Mouse (Mus musculus) adrenal gland, postnatal 4 days (tissue): ENCODE results near the gene Rxfp2. TPM values are rescaled to one million over a fixed set of nuclear protein-coding genes. Genes with fewer than 3 reads are reported as not detected.

ENCODE experiments used
- DNase-seq, 2 experiments: peaks; one replicate each; pipeline ENCODE4 v3.0.0; 2021 to 2022; ENCODE audit warnings: low spot score in 2 of 2, mixed read lengths in 2 of 2
- total RNA-seq, 2 experiments: library from RNA; stranded (reverse); gene quantifications; 2 replicates each; pipeline ENCODE4 v1.2.3; 2021

Gene Rxfp2
- total RNA-seq, 2 experiments from 2014 or later: 0.11 to 0.31 TPM

- DNase-seq: no peak
These were observed 18.4 kb downstream of the Rxfp2 start for GRCm38 (mm10) chr5:150036918-150037317.

DNA sequence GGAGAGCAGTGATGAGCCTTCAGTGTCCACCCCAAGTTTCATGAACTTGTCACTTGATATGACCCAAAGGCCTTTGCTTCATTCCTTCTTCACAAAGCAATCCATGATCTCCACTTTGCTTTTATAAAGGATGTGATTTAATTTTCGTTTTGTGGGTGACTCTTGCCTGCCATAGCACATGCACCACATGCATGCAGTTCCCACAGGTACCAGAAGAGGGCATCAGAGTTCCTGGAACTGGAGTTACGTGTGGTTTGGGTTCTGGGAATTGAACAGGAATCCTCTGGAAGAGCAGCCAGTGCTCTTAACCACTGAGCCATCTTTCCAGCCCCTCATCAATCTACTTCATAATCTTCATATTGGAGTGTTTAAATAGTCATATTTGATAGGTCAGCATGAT is 26.1 kb downstream of the Rxfp2 start:
- no peak for DNase-seq

GRCm38 (mm10) chr5:150046438-150046837 is 28.0 kb downstream of the Rxfp2 start:
- no peak for DNase-seq

DNA sequence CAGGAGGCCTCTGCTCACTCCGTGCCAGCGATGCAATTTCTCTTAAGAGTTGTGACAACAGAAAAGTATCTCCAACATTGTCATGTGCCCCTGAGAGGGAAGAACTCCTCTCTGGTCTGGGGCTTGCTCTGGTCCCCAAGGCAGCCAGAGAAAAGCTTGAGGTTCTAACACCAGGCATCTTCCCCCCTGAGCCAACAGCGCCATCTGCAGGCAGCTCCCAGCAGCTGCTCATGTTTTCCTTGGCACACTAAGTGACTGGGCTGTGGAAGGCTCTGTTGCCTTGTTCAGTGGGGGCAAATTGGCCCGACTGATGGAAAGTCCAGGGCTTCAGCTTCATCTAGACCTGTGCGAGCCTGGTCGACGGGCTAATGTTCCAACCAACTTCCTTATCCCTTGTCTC is 31.5 kb downstream of the Rxfp2 start:
- DNase-seq: no peak

DNA sequence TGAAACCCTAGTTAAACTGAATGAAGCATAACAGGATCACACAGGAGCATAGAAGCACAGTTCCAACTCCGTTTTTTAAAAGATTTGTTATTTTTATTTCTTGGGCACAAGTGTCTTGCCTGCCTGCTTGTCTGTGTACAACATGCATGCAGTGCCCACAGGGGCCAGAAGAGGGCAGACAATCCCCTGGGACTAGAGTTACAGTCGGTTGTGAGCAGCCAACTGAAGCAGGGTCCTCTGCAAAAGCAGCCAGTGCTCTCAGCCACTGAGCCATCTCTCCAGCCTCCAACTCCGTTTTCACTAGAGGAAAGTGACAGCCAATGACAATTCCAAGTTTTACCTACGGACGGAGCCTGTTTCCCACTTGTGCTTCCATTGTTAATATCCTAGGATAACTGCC is 33.4 kb downstream of the Rxfp2 start:
- DNase-seq: no peak

GRCm38 (mm10) chr5:150053294-150053693 is 34.8 kb downstream of the Rxfp2 start:
- no peak for DNase-seq

- no peak for DNase-seq
These were observed 35.5 kb downstream of the Rxfp2 start for GRCm38 (mm10) chr5:150053956-150054355.

DNA sequence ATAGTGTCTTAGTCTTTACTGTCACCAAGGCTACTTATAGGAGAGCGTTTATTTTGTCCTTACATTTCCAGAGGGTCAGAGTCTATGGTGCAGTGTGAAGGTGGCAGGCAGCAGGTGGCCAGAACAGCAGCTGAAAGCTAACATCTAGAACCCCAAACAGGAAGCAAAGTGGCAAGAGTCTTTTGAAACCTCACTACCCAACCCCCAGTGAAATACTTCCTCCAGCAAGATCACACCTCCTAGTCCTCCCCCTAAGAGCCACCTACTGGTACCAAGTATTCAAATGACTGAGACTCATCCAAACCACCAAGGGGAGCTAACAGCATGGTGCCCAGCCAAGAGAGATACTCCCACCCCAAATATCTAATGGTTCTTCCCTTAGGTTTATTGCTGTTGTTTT is 36.8 kb downstream of the Rxfp2 start:
- DNase-seq: no peak

- no peak for DNase-seq
These were observed 37.6 kb downstream of the Rxfp2 start for GRCm38 (mm10) chr5:150056056-150056455.

DNA sequence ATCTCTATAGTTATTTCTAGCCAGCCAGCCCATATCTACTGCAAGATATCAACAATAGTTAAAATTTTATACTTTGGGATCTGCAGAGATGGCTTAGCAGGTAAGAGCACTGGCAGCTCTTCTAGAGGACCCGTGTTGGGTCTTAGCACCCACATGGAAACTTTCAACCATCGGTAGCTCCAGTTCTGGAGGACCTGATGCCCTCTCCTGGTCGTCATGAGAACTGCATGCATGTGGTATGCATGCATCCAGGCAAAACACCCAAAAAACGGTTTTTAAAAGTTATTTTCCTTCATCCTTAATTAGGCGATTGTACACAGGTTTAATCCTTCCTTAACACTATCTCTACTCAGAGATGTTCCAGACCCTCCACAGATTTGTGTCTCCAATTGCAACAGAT is 40.4 kb downstream of the Rxfp2 start:
- no peak for DNase-seq

DNA sequence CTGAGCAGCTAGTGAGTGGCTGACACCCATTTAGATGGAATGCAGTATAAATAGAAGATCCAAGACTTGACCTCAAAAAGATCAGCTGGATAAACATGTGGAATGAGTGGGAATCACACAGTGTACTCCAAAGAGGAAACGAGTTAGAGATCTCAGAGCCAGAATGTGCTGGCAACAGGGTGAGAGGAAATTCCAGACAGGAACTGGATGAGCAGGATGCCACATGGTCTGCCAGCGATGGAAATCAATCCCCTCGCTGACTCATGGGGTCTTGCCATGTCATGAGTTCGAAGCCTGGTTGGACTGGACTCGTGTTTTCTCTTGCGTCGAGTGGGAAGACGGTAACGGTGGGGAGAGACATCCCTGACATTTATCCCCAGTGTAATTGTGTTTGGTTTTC is 41.0 kb downstream of the Rxfp2 start:
- DNase-seq: no peak

- no peak for DNase-seq
These were observed 42.6 kb downstream of the Rxfp2 start for GRCm38 (mm10) chr5:150061086-150061485.

DNA sequence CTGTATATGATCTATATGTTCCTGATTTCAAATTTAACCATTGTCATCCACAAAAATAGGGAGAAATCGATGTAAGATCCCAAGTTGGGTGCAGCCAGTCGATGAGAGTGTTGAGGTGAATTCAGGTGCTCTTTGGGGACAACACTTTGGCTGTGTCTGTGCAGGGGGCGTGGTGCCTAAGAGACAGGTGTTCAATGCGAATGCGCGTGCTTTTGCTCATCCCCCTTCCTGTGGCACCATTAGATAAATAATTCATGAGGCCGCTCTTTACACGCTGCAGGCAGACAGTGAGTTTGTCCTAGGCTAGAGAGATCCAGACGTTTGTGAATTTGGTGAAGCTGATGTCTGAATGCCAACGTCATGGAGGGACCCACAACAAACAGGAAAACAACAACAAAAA is 45.8 kb downstream of the Rxfp2 start:
- no peak for DNase-seq

DNA sequence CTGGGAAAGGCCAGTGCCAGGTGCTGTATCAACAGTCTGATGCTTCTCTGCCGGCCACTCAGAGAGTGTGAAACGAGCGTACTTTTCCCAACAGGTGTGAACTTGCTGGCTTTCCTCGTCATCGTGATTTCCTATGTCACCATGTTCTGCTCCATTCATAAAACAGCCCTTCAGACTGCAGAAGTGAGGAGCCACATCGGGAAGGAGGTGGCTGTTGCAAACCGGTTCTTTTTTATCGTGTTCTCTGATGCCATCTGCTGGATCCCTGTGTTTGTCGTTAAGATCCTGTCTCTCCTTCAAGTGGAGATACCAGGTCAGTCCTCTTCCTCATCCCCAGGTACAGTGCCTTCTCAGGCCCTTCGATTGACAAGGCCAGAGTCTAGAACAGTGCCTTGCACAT is 51.6 kb downstream of the Rxfp2 start:
- no peak for DNase-seq

- DNase-seq: no peak
These were observed 53.3 kb downstream of the Rxfp2 start for GRCm38 (mm10) chr5:150071738-150072137.

DNA sequence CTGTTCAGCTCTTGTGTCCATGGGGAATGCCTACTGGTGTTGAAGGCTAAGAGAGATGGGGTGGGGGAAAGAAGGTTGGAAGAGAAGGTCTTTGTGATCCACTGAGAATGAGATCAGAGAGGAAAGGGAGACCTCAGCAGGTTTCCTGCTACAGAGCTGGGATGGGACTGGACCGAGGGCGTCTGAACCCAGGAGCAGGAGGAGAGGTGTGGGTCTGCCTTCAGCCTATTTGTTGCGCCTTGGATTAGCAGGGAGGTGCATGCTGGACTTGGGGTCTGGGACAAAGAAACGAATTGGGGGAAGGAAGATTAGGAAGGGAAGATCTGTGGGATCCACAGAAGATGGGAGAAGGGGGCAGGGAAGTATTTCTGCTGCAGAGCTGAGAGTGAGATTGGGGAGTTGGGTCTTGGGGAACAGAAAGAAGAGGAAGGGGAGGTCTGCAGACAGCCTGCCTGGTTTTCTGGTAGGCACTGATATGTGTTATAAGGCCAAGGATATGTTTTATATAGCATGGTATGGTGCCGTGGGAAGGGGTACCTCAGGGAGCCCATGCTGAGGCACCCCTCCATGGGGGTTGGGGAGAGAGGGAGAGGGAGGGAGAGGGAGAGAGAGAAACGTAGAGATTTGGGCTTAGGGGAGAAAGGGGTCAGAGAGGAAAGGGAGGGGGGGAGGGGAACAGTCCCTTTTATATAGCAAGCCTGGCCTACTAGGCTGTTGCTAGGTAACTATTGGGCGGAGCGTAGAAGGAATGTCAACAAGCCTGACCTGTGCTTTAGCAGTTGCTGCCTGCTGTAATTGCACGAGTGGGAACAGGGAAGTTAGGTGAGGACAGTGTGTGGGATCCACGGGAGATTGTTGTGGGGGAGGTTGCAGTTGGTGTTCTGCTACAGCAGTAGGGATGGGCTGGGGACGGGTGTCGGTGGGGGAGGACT is 61.7 kb downstream of the Rxfp2 start:
- DNase-seq: no peak

DNA sequence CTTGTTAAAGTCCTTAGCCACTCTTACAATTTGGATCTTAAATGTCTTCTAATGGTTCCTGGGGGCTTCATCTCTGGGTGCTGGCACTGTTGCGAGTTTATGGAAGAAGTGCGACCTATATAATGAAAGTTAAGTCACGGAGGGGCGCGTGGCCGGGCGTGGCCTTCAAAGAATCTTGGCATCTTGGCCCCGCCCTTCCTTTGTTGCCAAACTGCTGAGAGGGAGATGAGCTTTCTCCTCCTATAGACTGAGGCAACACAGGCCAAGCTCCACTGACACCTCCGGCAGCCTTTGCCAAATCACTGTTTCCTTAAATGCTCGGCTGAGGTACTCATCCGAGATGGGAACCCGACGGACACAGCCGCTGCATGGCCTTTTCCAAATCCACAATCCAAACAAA is 64.2 kb downstream of the Rxfp2 start:
- DNase-seq: no peak

DNA sequence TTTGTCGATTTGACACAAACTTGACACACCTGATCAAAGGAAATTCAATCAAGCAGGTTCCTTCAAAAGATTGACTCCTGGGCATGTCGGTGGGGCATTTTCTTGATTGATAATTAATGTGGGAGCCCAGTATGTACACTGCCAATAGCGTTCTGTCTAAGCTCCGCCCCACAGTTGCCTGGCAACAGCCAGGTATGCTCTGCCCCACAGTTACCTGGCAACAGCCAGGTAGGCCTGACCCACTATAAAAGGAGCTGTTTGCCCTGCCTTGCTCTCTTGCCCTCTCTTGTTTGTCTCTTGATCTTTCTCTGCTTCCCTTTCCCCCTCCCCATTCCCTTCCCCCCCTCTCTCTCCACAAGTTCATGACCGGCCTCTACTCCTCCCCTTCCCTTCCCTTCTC is 64.7 kb downstream of the Rxfp2 start:
- no peak for DNase-seq

DNA sequence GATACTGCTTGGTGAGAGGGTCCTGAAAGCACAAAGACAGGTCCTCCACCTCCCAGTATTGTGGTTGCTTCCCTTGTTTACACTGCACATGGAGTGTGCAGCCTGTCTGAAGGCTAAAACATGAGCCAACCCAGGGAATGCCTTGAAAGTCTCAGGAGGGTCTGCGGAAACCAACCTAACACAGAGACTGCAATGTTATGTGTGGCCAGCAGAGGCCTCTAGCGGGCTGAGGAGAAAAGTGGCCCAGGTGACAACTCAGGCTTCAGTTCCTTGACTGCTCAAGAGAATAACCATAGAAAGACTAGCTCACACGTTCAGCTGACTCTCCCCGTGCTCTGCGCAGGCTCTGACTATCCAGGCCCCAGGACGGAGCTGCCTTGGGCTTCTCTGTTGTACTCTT is 79.1 kb downstream of the Rxfp2 start:
- no peak for DNase-seq

DNA sequence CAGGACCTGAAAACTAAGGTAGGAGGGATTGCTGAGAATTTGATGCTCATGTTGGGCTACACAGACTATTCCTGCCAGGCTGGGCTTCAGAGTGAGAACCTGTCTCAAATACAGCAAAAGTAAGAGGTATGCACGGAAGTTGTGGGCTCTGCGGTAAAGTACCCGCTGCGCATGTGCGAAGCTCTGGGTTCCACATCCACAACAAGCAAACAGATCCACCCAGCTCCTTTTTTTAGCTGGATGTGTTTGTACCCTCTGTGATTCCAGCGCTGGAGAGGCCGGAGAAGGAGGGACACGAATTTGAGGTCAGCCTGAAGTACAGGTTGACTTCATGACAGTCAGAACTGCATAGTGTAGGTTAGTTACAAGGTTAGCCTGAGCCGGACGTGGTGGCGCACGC is 80.3 kb downstream of the Rxfp2 start:
- no peak for DNase-seq

- no peak for DNase-seq
These were observed 83.3 kb downstream of the Rxfp2 start for GRCm38 (mm10) chr5:150101789-150102188.

DNA sequence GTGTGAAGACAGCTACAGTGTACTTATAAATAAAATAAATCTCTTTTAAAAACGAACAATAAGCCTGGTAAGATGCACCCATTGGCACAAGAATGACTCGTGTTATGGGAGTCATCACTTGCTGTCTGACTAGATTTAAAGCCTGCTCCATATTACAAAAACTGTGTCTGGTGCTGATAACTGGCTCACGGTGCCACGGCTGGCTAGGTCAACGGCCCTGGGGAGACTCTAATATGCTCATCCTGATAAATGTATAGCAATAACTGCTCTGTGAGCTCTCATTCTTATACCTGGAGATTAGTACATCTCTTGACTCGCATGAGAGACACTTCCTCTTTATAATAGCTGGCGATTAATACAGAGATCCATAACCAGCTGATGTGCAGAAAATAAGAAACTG is 87.9 kb downstream of the Rxfp2 start:
- DNase-seq: no peak

DNA sequence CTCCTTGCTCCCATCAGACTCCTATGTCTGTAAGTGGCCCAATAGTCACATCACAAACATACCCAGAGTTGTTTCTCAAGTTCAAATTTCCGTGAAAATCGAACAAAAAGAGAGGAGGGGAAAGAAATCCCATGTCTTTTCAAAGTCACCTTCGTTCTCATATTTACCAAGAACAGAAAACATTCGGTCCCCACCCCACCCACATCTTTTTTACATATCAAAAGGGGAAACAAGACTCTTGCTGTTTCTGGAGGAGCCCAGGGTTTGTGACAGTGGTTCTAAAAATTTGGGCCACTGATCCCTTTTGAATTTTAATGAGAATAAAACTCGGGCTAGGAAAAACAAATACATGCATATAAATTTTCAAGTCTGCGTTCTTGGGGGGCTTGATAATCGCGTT is 92.8 kb downstream of the Rxfp2 start:
- no peak for DNase-seq
